Mouse (Mus musculus) lung, postnatal 0 days (tissue): ENCODE data around the gene Pbx1.

Experiments used
- CTCF ChIP-seq: IDR thresholded peaks from 2 replicates; pipeline ENCODE4 v1.5.1; 2016; ENCODE audit warnings: antibody characterized with exemption, mild to moderate bottlenecking
- EP300 ChIP-seq: IDR thresholded peaks from 2 replicates; pipeline ENCODE4 v1.6.1; 2016; ENCODE audit warnings: antibody characterized with exemption, mild to moderate bottlenecking, control low read depth

DNA sequence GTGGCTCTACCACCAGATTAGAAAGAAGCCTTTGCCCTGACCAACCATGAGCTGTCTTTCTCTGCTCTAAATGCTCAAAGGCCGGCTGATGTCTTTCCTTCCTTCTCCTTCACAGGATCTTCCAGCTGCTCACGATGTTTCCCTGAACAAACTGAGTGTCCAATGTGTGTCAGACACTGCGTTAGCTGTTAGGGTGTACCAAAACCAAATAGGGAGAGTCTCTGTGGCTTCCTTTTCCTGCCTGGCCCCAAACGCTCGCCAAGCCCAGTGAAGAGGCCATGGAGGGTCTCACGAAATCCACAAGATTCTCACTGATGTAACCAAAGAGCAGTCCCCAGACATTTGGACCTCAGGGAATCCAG is 47.5 kb downstream of the Pbx1 start:
- TF ChIP-seq EP300, result no peak
- no peak for TF ChIP-seq CTCF
